Mouse (Mus musculus) kidney, embryonic 14.5 days (tissue): ENCODE data around the gene Dtx2. TPM values are rescaled to one million over a fixed set of nuclear protein-coding genes. Genes with fewer than 3 reads are reported as not detected.
"Not testable (repeated sequence)": the region's sequence is repeated elsewhere in the genome, so short reads cannot be mapped to it uniquely, and the experiment has no call there.

ENCODE experiments used
- ATAC-seq: fragments of 200-750 bp; cut with Nextera tagmentation; 2 replicates; pipeline ENCODE4 v1.8.0; 2017; ENCODE audit warnings: moderate number of reproducible peaks, mild to moderate bottlenecking, moderate TSS enrichment, moderate library complexity; ENCODE audit not compliant: low FRiP score, low TSS enrichment
- H3K27ac ChIP-seq: fragments of 300-500 bp; sonication (generic); 2 replicates; pipeline ENCODE4 v1.5.1; 2014; ENCODE audit warnings: low read depth, mild to moderate bottlenecking, low read length, moderate library complexity, mixed read lengths
- H3K27me3 ChIP-seq: fragments of 300-500 bp; sonication (generic); 2 replicates; pipeline ENCODE4 v1.6.1; 2014; ENCODE audit warnings: mild to moderate bottlenecking, low read length; ENCODE audit not compliant: control insufficient read depth, insufficient read depth
- H3K36me3 ChIP-seq: fragments of 300-500 bp; sonication (generic); 2 replicates; pipeline ENCODE4 v1.6.1; 2014; ENCODE audit warnings: low read length, mixed read lengths; ENCODE audit not compliant: control insufficient read depth, insufficient read depth
- H3K4me1 ChIP-seq: fragments of 300-500 bp; sonication (generic); 2 replicates; pipeline ENCODE4 v1.6.1; 2014; ENCODE audit warnings: low read length, mixed read lengths; ENCODE audit not compliant: control insufficient read depth, insufficient read depth
- H3K4me2 ChIP-seq: fragments of 300-500 bp; sonication (generic); replicated peaks from 2 replicates; pipeline ENCODE4 v1.6.1; 2014; ENCODE audit warnings: low read depth, mild to moderate bottlenecking, low read length
- H3K4me3 ChIP-seq: fragments of 300-500 bp; sonication (generic); 2 replicates; pipeline ENCODE4 v1.5.1; 2014; ENCODE audit warnings: mild to moderate bottlenecking, low read length
- H3K9ac ChIP-seq: fragments of 300-500 bp; sonication (generic); 2 replicates; pipeline ENCODE4 v1.6.1; 2014; ENCODE audit warnings: low read depth, mild to moderate bottlenecking, low read length, moderate library complexity
- H3K9me3 ChIP-seq: fragments of 300-500 bp; sonication (generic); 2 replicates; pipeline ENCODE4 v1.6.1; 2016; ENCODE audit warnings: low read length; ENCODE audit not compliant: control insufficient read depth
- WGBS: fragments of 180-500 bp; shearing (Covaris S2); extraction: QIAGEN DNeasy Blood & Tissue Kit; methylation state at CpG from one replicate; pipeline ENCODE4 v1.1.7; 2014; 5-methylcytosine and 5-hydroxymethylcytosine counted together
- polyA plus RNA-seq: library from polyadenylated mRNA; unstranded; fragments of >200 nt; fragmentation: Nextera tagmentation; extraction: Ambion mirVana; gene quantifications from 2 replicates; pipeline ENCODE4 v1.2.1, GENCODE M21; 2014

Dtx2 gene
- polyA plus RNA-seq, 1 experiment from 2014 or later: 26.6 TPM

DNA sequence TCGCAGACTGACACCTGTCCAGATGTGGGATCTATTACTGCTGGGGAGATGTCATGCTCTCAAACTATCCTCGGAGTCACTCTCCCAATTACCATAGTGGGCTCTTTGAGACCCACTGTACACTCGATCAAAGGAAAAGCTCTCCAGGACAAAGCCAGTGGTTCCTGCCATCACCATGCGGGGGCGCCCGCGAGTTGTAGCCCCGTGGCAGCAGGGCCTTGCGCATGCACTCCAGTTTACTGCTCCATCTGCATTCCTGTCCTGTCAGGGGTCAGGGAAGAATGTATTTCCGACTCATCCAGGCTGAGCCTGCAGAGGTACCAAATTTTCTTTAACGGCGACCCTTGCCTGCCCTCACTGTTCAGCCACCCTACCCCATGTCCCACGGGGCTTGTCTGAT, 50.3 kb downstream of the Dtx2 start:
- Histone ChIP-seq H3K4me2 (no peak overlapping the region), H3K27me3 (no peaks in the 10 kb centered on the region), H3K4me1 (peaks cover 5% of the 10 kb centered on the region; the same call in 1 of the 2 replicates), H3K9ac (no peak overlapping the region), H3K36me3 (no peaks in the 10 kb centered on the region), H3K9me3 (no peaks in the 10 kb centered on the region), H3K4me3 (no peak overlapping the region), H3K27ac (no peak overlapping the region)
- ATAC-seq: no peak
- 69% methylated on average over 13 of the region's 13 CpGs for WGBS

DNA sequence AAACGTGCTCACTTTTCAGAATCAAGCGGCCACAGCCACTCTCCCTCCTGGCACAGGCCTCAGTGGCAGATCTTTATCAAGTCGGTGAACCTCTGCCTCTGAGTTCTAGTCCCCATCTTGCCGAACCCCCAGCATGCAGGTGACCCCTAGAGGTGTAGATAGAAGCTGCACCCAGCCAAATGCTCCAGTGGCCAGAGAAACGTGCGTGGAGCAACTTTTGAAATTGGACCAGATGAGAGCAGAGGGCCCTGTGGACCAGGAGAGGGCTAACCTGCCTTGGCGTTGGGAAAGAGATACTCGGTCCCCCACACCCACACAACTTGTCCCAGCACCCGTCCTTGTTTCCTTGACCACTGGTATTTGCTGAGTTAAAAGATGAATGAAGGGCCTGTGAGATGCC, 50.8 kb downstream of the Dtx2 start:
- H3K27me3 ChIP-seq: no peaks in the 10 kb centered on the region
- H3K4me2 ChIP-seq: no peak overlapping the region
- H3K4me3 ChIP-seq: no peak overlapping the region
- no peaks in the 10 kb centered on the region for H3K9me3 ChIP-seq
- H3K36me3 ChIP-seq: no peaks in the 10 kb centered on the region
- no peak overlapping the region for H3K27ac ChIP-seq
- 42% methylated on average over 9 of the region's 9 CpGs for WGBS
- no peak overlapping the region for H3K9ac ChIP-seq
- no peak for ATAC-seq
- H3K4me1 ChIP-seq: peaks cover 9% of the 10 kb centered on the region

DNA sequence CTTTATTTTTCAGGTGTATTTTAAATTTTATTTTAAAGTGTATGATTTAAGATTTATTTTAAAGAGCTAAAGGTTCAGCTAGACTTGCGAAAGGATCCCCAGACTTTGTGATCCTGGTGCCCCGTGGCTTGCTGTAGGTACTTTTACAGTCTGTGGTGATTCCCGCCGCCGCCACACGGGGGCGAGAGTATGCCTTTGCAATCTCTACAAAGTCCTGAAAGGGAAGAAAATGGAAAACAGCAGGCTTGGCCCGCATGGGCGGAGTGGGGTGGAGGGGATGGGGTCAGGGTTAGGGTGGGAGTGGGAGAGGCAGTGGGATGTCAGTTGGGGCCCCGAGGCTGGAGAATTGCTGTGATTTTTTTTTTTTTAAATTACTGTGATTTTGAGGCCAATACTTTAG, 51.4 kb downstream of the Dtx2 start:
- no peaks in the 10 kb centered on the region for H3K36me3 ChIP-seq
- 3% methylated on average over 10 of the region's 10 CpGs for WGBS
- 0 out of 2 replicates have a peak, but pooled peaks have one; percentile 40 for ATAC-seq
- H3K9ac ChIP-seq: no peak overlapping the region
- no peak overlapping the region for H3K4me3 ChIP-seq
- peaks cover 10% of the 10 kb centered on the region for H3K4me1 ChIP-seq
- H3K9me3 ChIP-seq: no peaks in the 10 kb centered on the region
- H3K27ac ChIP-seq: no peak overlapping the region; the same call in 1 of the 2 replicates
- no peaks in the 10 kb centered on the region for H3K27me3 ChIP-seq
- H3K4me2 ChIP-seq: no peak overlapping the region

DNA sequence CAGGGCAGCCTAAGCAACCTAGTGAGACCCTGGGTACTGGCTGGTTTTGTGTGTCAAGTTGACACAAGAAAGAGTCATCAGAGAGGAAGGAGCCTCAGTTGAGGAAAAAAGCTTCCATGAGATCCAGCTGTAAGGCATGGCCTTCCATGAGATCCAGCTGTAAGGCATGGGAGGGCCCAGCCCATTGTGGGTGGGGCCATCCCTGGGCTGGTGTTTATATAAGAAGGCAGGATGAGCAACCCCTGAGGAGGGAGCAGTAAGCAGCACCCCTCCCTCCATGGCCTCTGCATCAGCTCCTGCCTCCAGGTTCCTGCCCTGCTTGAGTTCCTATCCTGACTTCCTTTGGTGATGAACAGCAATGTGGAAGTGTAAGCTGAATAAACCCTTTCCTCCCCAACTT, 53.9 kb downstream of the Dtx2 start:
- ATAC-seq: not testable (repeated sequence)

DNA sequence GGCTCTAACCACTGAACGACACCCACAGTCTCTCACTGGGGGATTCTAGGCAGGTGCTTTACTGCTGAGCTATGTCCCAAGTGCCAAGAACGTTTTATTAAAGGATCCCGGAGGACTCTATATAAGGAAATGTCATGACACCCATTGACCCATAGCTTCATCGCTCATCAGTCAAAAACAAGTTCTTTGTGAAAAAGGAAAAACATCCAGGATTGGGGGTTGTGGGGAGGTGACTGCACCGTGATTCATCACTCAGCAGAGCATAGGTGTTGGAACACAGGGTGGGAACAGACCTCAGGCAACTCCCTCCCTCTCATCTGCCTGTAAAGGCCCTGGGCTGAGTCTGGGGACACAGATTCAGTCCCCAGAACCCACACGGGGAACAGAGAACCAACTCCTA, 55.3 kb downstream of the Dtx2 start:
- ATAC-seq: no peak
- Histone ChIP-seq H3K9ac (no peak overlapping the region), H3K36me3 (no peaks in the 10 kb centered on the region), H3K27me3 (no peaks in the 10 kb centered on the region), H3K4me2 (no peak overlapping the region), H3K9me3 (no peaks in the 10 kb centered on the region), H3K4me1 (peaks cover 21% of the 10 kb centered on the region), H3K4me3 (no peak overlapping the region), H3K27ac (peak overlapping the region; percentile 81; the same call in 1 of the 2 replicates)
- 15% methylated on average over 6 of the region's 6 CpGs for WGBS

More for the DNA sequence above, 53.9 kb downstream of the Dtx2 start:
- not testable (repeated sequence) for H3K27ac ChIP-seq, H3K9ac ChIP-seq, H3K36me3 ChIP-seq, H3K27me3 ChIP-seq, H3K4me2 ChIP-seq, H3K9me3 ChIP-seq, H3K4me3 ChIP-seq
- H3K4me1 ChIP-seq: peaks cover 21% of the 10 kb centered on the region

DNA sequence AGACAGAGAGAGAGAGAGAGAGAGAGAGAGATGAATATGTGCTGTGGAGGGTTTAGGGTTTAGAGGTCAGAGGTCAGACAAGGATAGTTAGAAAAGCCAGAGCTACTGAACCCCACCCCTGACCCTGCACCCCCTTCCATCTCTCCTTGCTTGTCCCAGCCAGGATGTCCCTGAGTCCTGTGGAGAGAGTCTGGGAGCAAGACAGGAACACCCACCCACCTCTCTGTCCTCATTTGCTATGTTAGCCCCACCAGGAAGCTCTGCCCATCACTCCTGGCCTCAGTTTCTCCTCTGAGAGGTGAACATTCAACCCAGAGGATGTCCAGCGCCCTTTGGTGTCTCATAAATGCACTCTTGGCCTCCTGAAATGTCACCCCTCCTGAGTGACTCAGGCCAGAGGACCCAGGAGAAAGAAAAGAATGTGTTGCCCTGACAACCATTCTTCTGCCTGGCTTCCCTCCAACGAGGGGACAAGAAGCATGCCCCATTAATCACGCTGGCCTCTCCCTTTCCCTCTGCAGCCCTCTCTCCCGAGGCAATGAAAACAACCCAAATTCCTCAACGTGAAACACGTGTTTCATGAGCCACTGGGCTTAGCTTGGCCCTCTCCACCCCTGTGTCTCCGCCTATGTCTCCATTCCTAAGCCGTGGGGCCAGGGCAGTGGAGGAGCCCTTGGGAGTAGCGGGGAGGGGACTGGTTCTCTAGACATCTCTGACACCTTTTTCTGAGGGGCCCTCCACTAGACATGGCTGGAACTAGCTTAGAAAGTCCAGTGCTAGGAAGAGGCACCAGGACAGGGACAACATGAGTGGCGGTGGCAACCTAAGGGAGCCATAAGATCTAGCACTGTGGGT, 56.9 kb downstream of the Dtx2 start:
- no peaks in the 10 kb centered on the region for H3K9me3 ChIP-seq
- H3K4me3 ChIP-seq: no peak overlapping the region
- ATAC-seq: peak; percentile 95
- WGBS: 3% methylated on average over 10 of the region's 10 CpGs
- peak overlapping the region; percentile 3; the same call in 1 of the 2 replicates for H3K4me2 ChIP-seq
- H3K27ac ChIP-seq: peak overlapping the region; percentile 97
- H3K27me3 ChIP-seq: no peaks in the 10 kb centered on the region
- H3K36me3 ChIP-seq: no peaks in the 10 kb centered on the region
- peaks cover 21% of the 10 kb centered on the region for H3K4me1 ChIP-seq
- no peak overlapping the region for H3K9ac ChIP-seq

DNA sequence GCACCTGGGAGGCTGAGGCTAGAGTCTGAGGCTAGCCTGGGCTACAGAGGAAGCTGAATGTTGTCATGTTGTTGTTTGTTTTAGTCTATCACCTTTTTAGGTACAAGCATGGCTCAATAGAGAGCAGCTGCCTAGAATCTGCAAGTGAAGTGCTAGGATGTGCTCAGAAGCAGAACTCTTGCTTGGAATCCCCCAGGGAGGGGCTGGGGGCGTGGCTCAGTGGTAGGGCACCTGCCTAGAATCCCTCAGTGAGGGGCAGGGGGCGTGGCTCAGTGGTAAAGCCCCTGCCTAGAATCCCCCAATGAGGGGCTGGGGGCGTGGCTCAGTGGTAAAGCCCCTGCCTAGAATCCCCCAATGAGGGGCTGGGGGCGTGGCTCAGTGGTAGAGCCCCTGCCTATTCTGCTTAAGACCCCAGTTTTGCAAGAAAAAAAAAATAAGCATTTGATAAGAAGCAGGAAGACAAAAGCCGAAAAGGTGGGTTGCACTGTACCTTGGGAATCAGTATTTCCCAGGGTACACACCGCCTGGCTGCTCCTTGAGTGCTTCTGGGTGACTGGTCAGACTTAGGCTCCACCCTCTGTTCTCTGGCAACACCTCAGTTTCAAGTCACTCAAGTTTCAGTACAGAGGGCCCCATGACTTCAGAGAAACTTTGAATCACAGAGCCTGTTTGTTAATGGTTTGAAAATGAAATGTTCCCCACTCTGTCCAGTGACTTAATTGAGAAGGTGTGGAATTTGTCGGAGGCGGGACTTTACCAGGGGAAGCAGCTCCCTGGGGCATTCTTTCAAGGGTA, 58.5 kb downstream of the Dtx2 start:
- Histone ChIP-seq H3K4me2 (no peak overlapping the region), H3K9me3 (no peaks in the 10 kb centered on the region), H3K36me3 (no peaks in the 10 kb centered on the region), H3K27me3 (no peaks in the 10 kb centered on the region), H3K27ac (peak overlapping the region; percentile 42; the same call in 1 of the 2 replicates), H3K9ac (no peak overlapping the region), H3K4me3 (no peak overlapping the region), H3K4me1 (peaks cover 24% of the 10 kb centered on the region)
- WGBS: 80% methylated on average over 8 of the region's 8 CpGs
- no peak for ATAC-seq

DNA sequence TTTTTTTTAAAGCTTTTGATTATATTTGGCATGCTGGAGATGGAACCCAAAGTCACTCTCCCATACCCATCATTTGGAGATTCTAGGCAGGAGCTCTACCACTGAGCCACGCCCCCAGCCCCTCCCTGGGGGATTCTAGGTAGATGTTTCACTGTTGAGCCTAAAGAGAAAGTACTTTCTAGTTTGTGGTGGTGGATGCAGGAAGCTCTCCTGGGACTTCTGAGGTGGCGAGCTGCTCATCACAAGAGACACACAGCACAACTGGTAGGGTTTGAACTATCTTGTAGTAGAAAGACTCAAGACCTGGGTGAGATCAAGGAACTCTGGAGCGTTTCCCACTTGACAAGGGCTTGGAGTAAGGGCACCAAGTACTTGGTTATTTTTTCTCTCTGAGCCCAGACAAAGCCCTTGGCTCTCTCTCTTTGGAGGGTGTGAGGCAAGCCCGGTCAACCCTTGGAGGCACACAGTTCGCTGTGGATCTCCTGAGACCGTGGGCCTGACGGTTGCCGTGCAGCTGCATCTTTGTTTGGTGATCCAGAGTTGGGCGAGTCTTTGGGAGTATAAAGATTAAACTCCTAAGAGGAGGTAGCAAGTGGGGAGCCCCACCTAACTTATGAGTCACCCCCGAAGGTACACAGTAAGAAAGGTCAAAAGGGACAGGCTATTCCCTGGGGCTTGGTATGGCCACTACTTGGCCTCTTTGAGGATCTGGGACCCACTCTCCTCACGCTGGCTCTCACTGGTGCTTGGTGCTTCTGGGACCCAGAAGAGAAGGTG, 59.9 kb downstream of the Dtx2 start, which contains the start of gene Upk3bl:
Upk3bl (plus strand) TSS at position 192 of the 777 bp plus-strand sequence.
- Histone ChIP-seq H3K4me2 (no peak within 1 kb of the TSS), H3K9me3 (no peaks in the 10 kb centered on the region), H3K27me3 (no peaks in the 10 kb centered on the region), H3K9ac (no peak within 1 kb of the TSS), H3K4me1 (peaks cover 24% of the 10 kb centered on the region), H3K4me3 (no peak within 1 kb of the TSS), H3K27ac (peak within 1 kb of the TSS; percentile 30; the same call in 1 of the 2 replicates), H3K36me3 (no peaks in the 10 kb centered on the region)
- no peak for ATAC-seq
- 93% methylated on average over 11 of the region's 11 CpGs for WGBS
